Mouse (Mus musculus): ENCODE results near the gene Gm3250. TPM values are rescaled to one million over a fixed set of nuclear protein-coding genes. Genes with fewer than 3 reads are reported as not detected.
A peak's percentile ranks its signal among the peaks of the same experiment; 100 is the strongest.
"Not testable (repeated sequence)": the region's sequence is repeated elsewhere in the genome, so short reads cannot be mapped to it uniquely, and the experiment has no call there.

Gm3250 gene
- not detected in 2 replicates for polyA plus RNA-seq (2012; rRNA removed)

DNA sequence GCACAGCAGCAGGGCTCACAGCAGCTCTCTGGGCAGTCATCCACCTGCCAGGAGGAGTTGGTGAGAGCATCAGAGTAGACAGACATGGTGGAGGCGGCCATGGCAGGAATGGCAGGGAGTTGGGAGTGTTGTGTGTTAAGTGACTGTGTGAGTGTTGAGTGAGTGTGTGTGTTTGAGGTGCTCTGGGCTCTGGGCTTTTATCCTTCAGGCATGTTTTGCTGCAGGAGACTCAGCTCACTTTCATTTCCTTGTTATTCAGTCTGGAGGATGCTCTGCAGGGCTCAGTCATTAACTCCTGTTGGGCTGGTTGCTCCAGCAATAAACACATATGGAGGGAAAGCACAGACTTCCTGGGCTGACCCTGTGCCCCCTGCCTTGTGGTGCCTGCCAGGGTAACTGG, at the start of gene Gm3250:
Gene Gm3250, minus strand, starts transcription at position 101 of the 400 bp plus-strand sequence.
- H3K4me1 ChIP-seq (ENCODE audit: control insufficient read depth, insufficient read depth, low read length); H3K27ac ChIP-seq (ENCODE audit: insufficient read depth, low read length); H3K4me3 ChIP-seq (ENCODE audit: insufficient read depth, low read length): not testable (repeated sequence)

DNA sequence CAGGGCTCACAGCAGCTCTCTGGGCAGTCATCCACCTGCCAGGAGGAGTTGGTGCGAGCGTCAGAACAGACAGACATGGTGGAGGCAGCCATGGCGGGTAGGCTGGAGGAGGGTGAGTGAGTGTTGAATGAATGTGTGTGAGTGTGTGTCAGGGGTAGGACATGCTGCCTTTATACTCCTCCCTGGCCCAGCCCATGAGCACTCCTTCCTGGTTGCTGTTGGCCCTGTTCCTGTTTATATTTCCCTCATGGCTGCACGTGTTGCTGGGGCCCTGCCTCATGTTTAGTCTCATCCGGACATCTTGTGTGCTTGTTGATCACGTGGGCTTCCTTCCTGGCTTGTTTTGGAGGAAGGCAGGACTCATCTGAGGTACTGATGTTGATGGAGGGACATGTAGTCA, 44.6 kb upstream of the Gm3250 start, which contains the start of gene Krtap10-4:
Gene Krtap10-4, minus strand, starts transcription at position 145 of the 400 bp plus-strand sequence.
- Histone ChIP-seq H3K4me1 (ENCODE audit: control insufficient read depth, insufficient read depth, low read length) (no peaks in the 10 kb centered on the region), H3K27ac (ENCODE audit: insufficient read depth, low read length) (no peak within 1 kb of the TSS), H3K4me3 (ENCODE audit: insufficient read depth, low read length) (no peak within 1 kb of the TSS)
- TF ChIP-seq CTCF (IDR thresholded peaks at IDR 0.05; ENCODE audit: extremely low read depth, insufficient read depth, low read length) (no peak), POLR2A (IDR thresholded peaks at IDR 0.05; ENCODE audit: extremely low read depth, insufficient read depth, low read length) (no peak)

DNA sequence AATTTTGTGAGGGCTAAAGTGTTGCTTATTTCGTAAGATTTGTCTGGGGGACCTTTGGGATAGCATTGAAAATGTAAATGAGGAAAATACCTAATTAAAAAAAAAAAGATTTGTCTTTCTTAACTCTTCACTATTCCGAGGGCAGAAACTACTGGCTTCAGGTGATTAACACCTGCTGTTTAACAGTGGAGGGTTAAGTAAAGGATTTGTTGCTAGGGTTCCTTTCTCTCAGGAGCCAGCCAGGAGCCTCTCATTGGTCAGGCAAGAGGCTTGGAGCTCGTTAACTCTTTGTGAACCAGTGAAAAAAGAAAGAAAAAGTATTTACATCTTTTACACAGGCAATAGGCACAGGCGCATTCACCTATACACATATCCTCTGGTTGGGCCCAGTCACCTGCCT, 36.9 kb upstream of the Gm3250 start:
- H3K27ac ChIP-seq (ENCODE audit: insufficient read depth, low read length): no peak overlapping the region
- no peak overlapping the region for H3K4me3 ChIP-seq (ENCODE audit: insufficient read depth, low read length)
- H3K4me1 ChIP-seq (ENCODE audit: control insufficient read depth, insufficient read depth, low read length): no peaks in the 10 kb centered on the region
- TF ChIP-seq POLR2A (IDR thresholded peaks at IDR 0.05; ENCODE audit: extremely low read depth, insufficient read depth, low read length) (no peak), CTCF (IDR thresholded peaks at IDR 0.05; ENCODE audit: extremely low read depth, insufficient read depth, low read length) (no peak)

GRCm38 (mm10) chr10:77818523-77818922, 36.2 kb upstream of the Gm3250 start:
- no peak overlapping the region for H3K4me3 ChIP-seq (ENCODE audit: insufficient read depth, low read length)
- H3K27ac ChIP-seq (ENCODE audit: insufficient read depth, low read length): no peak overlapping the region
- H3K4me1 ChIP-seq (ENCODE audit: control insufficient read depth, insufficient read depth, low read length): no peaks in the 10 kb centered on the region
- TF ChIP-seq POLR2A (IDR thresholded peaks at IDR 0.05; ENCODE audit: extremely low read depth, insufficient read depth, low read length) (no peak), CTCF (IDR thresholded peaks at IDR 0.05; ENCODE audit: extremely low read depth, insufficient read depth, low read length) (no peak)

DNA sequence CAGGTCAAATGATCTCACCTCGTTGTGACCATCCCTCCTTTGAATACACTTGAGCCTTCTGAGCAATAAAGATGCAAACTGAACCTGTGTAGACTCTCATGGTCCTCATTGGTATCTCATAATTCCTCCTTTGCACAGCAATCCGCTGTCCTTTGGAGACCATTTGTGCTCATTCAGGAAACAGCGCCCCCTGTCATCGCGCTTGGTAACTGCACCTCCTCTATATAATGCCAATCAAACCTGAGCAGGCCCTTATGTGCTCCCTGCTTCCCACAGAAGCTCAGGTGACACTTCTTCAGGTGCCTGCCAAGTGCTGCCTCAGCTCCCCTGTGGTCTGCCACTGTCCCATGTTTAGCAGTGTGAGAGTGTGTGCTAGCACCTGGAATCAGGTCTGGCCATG, 33.2 kb upstream of the Gm3250 start:
- Histone ChIP-seq H3K4me1 (ENCODE audit: control insufficient read depth, insufficient read depth, low read length) (no peaks in the 10 kb centered on the region), H3K27ac (ENCODE audit: insufficient read depth, low read length) (no peak overlapping the region), H3K4me3 (ENCODE audit: insufficient read depth, low read length) (no peak overlapping the region)
- TF ChIP-seq POLR2A (IDR thresholded peaks at IDR 0.05; ENCODE audit: extremely low read depth, insufficient read depth, low read length) (no peak), CTCF (IDR thresholded peaks at IDR 0.05; ENCODE audit: extremely low read depth, insufficient read depth, low read length) (peak; percentile 60)

- no peaks in the 10 kb centered on the region for H3K4me1 ChIP-seq (ENCODE audit: control insufficient read depth, insufficient read depth, low read length)
Measured at GRCm38 (mm10) chr10:77814382-77814781, 32.0 kb upstream of the Gm3250 start, which contains the start of gene Gm2696. Gene Gm2696 (plus strand): TSS chr10:77814682.

GRCm38 (mm10) chr10:77811743-77812142, 29.4 kb upstream of the Gm3250 start, which contains the start of gene Gm9507:
Gene Gm9507 (minus strand): TSS chr10:77811843.
- TF ChIP-seq CTCF (IDR thresholded peaks at IDR 0.05; ENCODE audit: extremely low read depth, insufficient read depth, low read length) (no peak), POLR2A (IDR thresholded peaks at IDR 0.05; ENCODE audit: extremely low read depth, insufficient read depth, low read length) (no peak)
- no peak within 1 kb of the TSS for H3K4me3 ChIP-seq (ENCODE audit: insufficient read depth, low read length)
- H3K4me1 ChIP-seq (ENCODE audit: control insufficient read depth, insufficient read depth, low read length): no peaks in the 10 kb centered on the region
- H3K27ac ChIP-seq (ENCODE audit: insufficient read depth, low read length): no peak within 1 kb of the TSS

More at GRCm38 (mm10) chr10:77814382-77814781, 32.0 kb upstream of the Gm3250 start, which contains the start of gene Gm2696:
- no peak for TF ChIP-seq POLR2A (IDR thresholded peaks at IDR 0.05; ENCODE audit: extremely low read depth, insufficient read depth, low read length)
- TF ChIP-seq CTCF (IDR thresholded peaks at IDR 0.05; ENCODE audit: extremely low read depth, insufficient read depth, low read length): no peak
- Histone ChIP-seq H3K27ac (ENCODE audit: insufficient read depth, low read length) (no peak within 1 kb of the TSS), H3K4me3 (ENCODE audit: insufficient read depth, low read length) (no peak within 1 kb of the TSS)

GRCm38 (mm10) chr10:77804095-77804494, 21.8 kb upstream of the Gm3250 start:
- Histone ChIP-seq H3K27ac (ENCODE audit: insufficient read depth, low read length) (no peak overlapping the region), H3K4me3 (ENCODE audit: insufficient read depth, low read length) (no peak overlapping the region), H3K4me1 (ENCODE audit: control insufficient read depth, insufficient read depth, low read length) (no peaks in the 10 kb centered on the region)
- TF ChIP-seq CTCF (IDR thresholded peaks at IDR 0.05; ENCODE audit: extremely low read depth, insufficient read depth, low read length) (no peak), POLR2A (IDR thresholded peaks at IDR 0.05; ENCODE audit: extremely low read depth, insufficient read depth, low read length) (no peak)

DNA sequence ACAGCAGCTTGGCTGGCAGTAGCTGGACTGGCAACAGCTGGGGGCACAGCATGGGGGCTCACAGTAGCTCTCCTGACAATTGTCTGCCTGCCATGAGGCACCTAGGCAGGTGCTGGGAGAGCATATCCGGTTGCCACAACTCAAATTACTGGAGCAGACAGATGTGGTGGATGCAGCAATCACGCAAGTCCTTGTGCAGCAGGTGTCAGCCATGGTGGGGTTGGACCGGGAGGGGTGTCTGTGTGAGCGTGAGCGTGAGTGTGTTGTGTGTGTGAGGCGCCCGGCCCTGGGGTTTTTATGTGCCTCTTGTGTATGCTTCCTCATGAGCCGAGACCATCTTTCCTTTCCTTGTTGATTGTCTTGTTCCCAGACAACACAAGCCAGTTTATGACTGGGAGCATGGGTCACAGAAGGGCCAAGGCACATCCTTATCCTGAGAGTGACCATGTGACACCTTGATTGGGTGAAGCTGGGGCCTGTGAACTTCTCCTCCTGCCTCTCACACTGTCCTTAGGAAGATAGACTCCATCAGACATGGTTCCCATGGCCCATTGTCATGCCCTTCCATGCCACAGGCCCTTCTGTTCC, 16.7 kb upstream of the Gm3250 start, which contains the start of gene Gm19668:
Gene Gm19668, minus strand, starts transcription at position 213 of the 588 bp plus-strand sequence.
- TF ChIP-seq CTCF (IDR thresholded peaks at IDR 0.05; ENCODE audit: extremely low read depth, insufficient read depth, low read length): no peak
- no peak for TF ChIP-seq POLR2A (IDR thresholded peaks at IDR 0.05; ENCODE audit: extremely low read depth, insufficient read depth, low read length)
- H3K27ac ChIP-seq (ENCODE audit: insufficient read depth, low read length): no peak within 1 kb of the TSS
- H3K4me1 ChIP-seq (ENCODE audit: control insufficient read depth, insufficient read depth, low read length): no peaks in the 10 kb centered on the region
- no peak within 1 kb of the TSS for H3K4me3 ChIP-seq (ENCODE audit: insufficient read depth, low read length)

DNA sequence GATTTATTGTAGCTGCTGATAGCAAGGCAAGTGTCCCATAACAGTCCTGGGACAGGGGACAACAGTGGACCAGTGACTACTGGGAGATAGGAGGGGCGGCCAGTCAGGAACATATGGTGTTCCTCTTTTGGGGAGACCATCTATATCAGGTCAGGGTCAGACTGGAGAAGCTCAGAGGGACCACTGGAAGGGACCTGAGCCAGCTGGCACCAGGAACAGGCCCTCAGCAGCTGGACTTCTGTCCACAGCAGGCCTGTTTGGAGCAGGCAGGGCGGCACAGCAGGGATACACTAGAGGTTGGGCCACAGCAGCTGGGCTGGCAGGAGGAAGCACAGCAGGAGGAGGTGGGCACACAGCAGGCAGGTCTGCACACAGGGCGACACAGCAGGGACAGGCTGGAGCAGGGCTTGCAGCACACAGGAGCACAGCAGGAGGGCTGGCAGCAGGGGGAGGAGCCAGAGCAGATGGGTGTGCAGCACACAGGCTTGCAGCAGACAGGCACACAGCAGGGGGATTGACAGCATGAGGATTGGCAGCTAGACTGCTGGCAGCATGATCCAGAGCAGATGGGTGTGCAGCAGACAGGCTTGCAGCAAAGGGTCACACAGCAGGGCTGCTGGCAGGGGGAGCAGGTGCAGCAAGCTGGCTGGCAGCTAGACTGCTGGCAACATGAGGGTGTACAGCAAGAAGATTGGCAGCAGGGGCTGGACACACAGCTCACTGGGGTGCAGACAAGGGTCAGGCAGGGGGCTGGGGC, 16.0 kb upstream of the Gm3250 start:
- not testable (repeated sequence) for H3K27ac ChIP-seq (ENCODE audit: insufficient read depth, low read length); H3K4me3 ChIP-seq (ENCODE audit: insufficient read depth, low read length); H3K4me1 ChIP-seq (ENCODE audit: control insufficient read depth, insufficient read depth, low read length)

Measured in cortical plate, adult 2 months (tissue).